Mouse (Mus musculus) neural tube, embryonic 13.5 days (tissue): ENCODE measurements around the gene Terf2ip. TPM values are rescaled to one million over a fixed set of nuclear protein-coding genes. Genes with fewer than 3 reads are reported as not detected.

Source experiments
- ATAC-seq: fragments of 200-750 bp; cut with Nextera tagmentation; 2 replicates; pipeline ENCODE4 v1.8.0; 2017; ENCODE audit warnings: low read depth, mild to moderate bottlenecking, moderate TSS enrichment, moderate library complexity
- H3K27ac ChIP-seq: fragments of 300-500 bp; sonication (generic); replicated peaks from 2 replicates; pipeline ENCODE4 v1.5.1; 2015; ENCODE audit warnings: moderate library complexity, mild to moderate bottlenecking, inconsistent platforms
- H3K27me3 ChIP-seq: fragments of 300-500 bp; sonication (generic); 2 replicates; pipeline ENCODE4 v1.6.1; 2015; ENCODE audit warnings: mild to moderate bottlenecking, inconsistent platforms
- H3K36me3 ChIP-seq: fragments of 300-500 bp; sonication (generic); 2 replicates; pipeline ENCODE4 v1.6.1; 2015; ENCODE audit warnings: mild to moderate bottlenecking, inconsistent platforms
- H3K4me1 ChIP-seq: fragments of 300-500 bp; sonication (generic); replicated peaks from 2 replicates; pipeline ENCODE4 v1.6.1; 2015; ENCODE audit warnings: inconsistent platforms
- H3K4me2 ChIP-seq: fragments of 300-500 bp; sonication (generic); 2 replicates; pipeline ENCODE4 v1.6.1; 2015; ENCODE audit warnings: inconsistent platforms, mild to moderate bottlenecking, moderate library complexity
- H3K4me3 ChIP-seq: fragments of 300-500 bp; sonication (generic); 2 replicates; pipeline ENCODE4 v1.5.1; 2015; ENCODE audit warnings: mild to moderate bottlenecking, inconsistent platforms
- H3K9ac ChIP-seq: fragments of 300-500 bp; sonication (generic); 2 replicates; pipeline ENCODE4 v1.6.1; 2015; ENCODE audit warnings: moderate library complexity, mild to moderate bottlenecking, inconsistent platforms
- H3K9me3 ChIP-seq: fragments of 300-500 bp; sonication (generic); 2 replicates; pipeline ENCODE4 v1.6.1; 2016; ENCODE audit warnings: inconsistent platforms
- WGBS: fragments of 180-500 bp; shearing (Covaris S2); methylation state at CpG from one replicate; pipeline ENCODE4 v1.1.7; 2015; 5-methylcytosine and 5-hydroxymethylcytosine counted together
- polyA plus RNA-seq: library from polyadenylated mRNA; unstranded; fragments of >200 nt; fragmentation: Nextera tagmentation; extraction: Ambion mirVana; gene quantifications from 2 replicates; pipeline ENCODE4 v1.2.1, GENCODE M21; 2015

Terf2ip gene
- polyA plus RNA-seq, 1 experiment from 2014 or later = 55.8 TPM

DNA sequence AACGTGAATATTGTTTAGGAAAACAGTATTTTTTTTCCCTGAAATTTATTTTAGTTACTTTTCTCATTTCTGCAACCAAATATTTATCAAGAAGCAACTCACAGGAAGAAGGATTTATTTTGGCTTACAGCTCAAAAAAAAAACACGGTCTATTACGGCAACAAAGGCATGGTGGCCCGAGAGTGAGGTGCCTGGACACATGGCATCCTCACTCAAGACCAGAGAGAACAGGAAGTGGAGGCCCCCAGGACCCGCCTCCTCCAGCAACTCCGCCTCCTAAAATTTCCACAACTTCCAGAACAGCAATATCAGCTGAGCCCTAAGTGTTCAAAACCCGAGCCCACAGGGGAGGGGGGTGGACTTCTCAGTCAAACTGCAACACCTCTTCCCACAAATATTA lies 18.3 kb downstream of the Terf2ip start:
- Histone ChIP-seq H3K27ac (no peak overlapping the region), H3K27me3 (no peaks in the 10 kb centered on the region), H3K4me3 (no peak overlapping the region), H3K4me2 (no peak overlapping the region), H3K9me3 (no peaks in the 10 kb centered on the region), H3K36me3 (no peaks in the 10 kb centered on the region), H3K4me1 (no peaks in the 10 kb centered on the region), H3K9ac (no peak overlapping the region)
- 86% methylated on average over 7 of the region's 7 CpGs for WGBS
- no peak for ATAC-seq

DNA sequence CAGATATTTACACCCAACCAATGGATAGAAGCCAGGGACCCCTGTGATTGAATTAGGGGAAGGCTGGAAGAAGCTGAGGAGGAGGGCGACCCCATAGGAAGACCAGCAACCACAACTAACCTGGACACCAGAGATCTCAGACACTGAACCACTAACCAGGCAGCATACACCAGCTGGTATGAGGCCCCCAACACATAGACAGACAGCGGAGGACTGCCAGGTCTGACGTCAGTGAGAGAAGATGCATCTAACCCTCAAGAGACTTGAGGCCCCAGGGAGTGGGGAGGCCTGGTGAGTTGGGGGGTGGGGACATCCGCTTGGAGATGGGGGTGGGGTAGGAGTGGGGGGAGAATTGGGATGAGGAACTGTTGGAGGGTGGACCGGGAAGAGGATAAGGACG lies 19.5 kb downstream of the Terf2ip start:
- Histone ChIP-seq H3K27me3 (no peaks in the 10 kb centered on the region), H3K4me2 (no peak overlapping the region), H3K4me1 (no peaks in the 10 kb centered on the region), H3K4me3 (no peak overlapping the region), H3K36me3 (no peaks in the 10 kb centered on the region), H3K9me3 (no peaks in the 10 kb centered on the region), H3K9ac (no peak overlapping the region), H3K27ac (no peak overlapping the region)
- ATAC-seq = no peak
- 64% methylated on average over 6 of the region's 6 CpGs for WGBS

DNA sequence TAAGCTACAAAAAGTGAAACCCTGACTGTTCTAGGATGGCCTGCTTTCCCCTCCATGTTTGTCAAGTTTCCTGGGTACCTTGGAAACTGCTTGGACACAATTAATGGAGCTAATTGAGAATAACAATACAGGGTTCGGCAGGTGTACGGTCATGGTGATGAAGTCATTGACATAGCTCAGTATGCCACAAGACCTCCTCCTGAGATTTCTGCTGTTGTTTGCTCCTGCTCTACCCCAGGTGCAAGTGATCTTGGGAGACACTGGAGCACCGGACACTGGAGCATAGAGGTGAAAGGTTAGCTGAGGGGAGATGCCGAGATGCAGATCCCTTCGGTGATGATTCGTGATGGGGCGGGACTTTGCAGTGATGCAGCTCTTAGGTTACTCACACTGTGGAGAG lies 21.9 kb downstream of the Terf2ip start:
- Histone ChIP-seq H3K27ac (no peak overlapping the region), H3K4me1 (no peaks in the 10 kb centered on the region), H3K36me3 (no peaks in the 10 kb centered on the region), H3K9ac (no peak overlapping the region), H3K9me3 (no peaks in the 10 kb centered on the region), H3K27me3 (no peaks in the 10 kb centered on the region), H3K4me3 (no peak overlapping the region), H3K4me2 (no peak overlapping the region)
- 48% methylated on average over 7 of the region's 7 CpGs for WGBS
- ATAC-seq = no peak

DNA sequence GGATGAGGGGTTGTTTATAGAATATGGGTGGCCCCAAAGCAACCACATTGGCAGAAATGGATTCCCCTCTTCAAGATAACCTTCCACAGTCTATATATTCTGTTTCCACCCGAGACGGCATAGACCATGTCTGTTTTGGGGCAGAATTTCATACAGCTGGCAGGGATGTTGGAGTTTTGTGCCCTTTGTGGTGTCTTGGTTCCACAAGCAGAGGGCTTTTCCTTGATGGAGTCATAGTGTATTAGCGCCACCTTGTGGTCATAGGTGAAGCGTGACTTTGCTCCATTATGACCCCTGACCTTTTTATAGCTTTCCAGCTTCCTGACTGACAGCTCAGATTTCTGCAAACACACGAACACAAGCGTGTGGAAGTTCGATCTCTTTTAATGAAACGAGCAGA lies 23.4 kb downstream of the Terf2ip start:
- H3K9ac ChIP-seq = no peak overlapping the region
- H3K27ac ChIP-seq = no peak overlapping the region
- H3K36me3 ChIP-seq = no peaks in the 10 kb centered on the region
- ATAC-seq = no peak
- H3K4me1 ChIP-seq = no peaks in the 10 kb centered on the region
- no peaks in the 10 kb centered on the region for H3K27me3 ChIP-seq
- H3K9me3 ChIP-seq = no peaks in the 10 kb centered on the region
- no peak overlapping the region for H3K4me3 ChIP-seq
- WGBS = 17% methylated on average over 8 of the region's 8 CpGs
- H3K4me2 ChIP-seq = no peak overlapping the region

DNA sequence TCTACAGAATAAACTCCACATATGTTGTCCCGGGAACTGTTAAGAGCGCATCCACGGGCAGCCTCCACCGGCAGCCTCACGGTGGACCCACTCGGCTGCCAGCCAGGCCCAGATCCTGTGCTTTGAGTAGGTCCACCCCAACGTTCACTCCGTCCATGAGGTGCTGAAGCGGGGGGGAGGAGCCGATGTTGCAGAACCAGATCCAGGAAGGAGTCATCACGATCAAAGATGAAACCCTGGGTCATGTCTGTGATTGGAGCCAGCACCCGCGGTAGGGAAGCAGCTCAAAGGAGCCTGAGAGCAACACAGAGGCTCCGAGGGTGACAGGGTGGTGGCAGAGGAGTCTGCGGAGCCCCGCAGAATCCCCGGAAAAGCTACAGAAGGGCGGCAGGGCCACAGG lies 26.3 kb downstream of the Terf2ip start:
- Histone ChIP-seq H3K4me2 (no peak overlapping the region), H3K27me3 (no peaks in the 10 kb centered on the region), H3K36me3 (no peaks in the 10 kb centered on the region), H3K9me3 (no peaks in the 10 kb centered on the region), H3K4me3 (no peak overlapping the region), H3K4me1 (no peaks in the 10 kb centered on the region), H3K27ac (no peak overlapping the region), H3K9ac (no peak overlapping the region)
- 85% methylated on average over 18 of the region's 18 CpGs for WGBS
- no peak for ATAC-seq

DNA sequence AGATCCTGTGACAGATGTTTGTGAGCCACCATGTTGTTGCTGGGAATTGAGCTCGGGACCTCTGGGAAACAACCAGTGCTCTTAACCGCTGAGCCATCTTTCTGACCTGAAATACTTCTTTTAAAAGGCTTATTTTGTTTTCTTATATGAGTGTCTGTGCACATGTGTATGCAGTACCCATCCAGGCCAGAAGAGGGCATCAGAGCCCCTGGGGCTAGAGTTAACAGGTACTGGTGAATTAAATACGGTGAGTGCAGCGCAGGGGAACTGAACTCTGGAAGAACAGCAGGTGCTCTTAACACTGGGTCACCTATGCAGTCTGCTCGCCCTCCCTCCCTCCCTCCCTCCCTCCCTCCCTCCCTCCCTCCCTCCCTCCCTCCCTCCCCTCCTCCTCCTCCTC lies 34.0 kb downstream of the Terf2ip start:
- Histone ChIP-seq H3K4me3 (no peak overlapping the region), H3K36me3 (no peaks in the 10 kb centered on the region), H3K27ac (no peak overlapping the region), H3K9me3 (no peaks in the 10 kb centered on the region), H3K4me2 (no peak overlapping the region), H3K9ac (no peak overlapping the region), H3K27me3 (no peaks in the 10 kb centered on the region), H3K4me1 (no peaks in the 10 kb centered on the region)
- WGBS = 86% methylated on average over 5 of the region's 5 CpGs
- no peak for ATAC-seq

DNA sequence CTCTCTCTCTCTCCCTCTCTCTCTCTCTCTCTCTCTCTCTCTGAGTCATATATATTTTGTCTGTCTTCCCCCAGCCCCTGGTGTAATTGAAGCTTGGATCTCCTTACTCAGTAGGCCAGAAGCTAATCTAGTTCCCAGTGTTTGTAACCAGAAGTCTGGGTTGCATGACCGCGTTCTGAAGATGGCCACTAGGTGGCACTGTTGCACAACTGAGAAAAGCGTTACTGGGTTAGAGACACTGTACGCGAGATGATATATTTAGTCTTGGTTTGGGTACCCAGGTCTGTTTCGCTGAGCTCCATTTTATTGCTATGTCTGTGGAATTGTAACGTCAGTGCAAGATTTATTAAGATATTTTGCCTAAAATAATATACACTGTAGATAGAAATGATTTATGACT lies 34.7 kb downstream of the Terf2ip start:
- Histone ChIP-seq H3K4me1 (no peaks in the 10 kb centered on the region), H3K27me3 (no peaks in the 10 kb centered on the region), H3K9ac (no peak overlapping the region), H3K9me3 (no peaks in the 10 kb centered on the region), H3K36me3 (no peaks in the 10 kb centered on the region), H3K4me2 (no peak overlapping the region), H3K4me3 (no peak overlapping the region), H3K27ac (no peak overlapping the region)
- ATAC-seq = peak; percentile 84
- WGBS = 3% methylated on average over 7 of the region's 7 CpGs

DNA sequence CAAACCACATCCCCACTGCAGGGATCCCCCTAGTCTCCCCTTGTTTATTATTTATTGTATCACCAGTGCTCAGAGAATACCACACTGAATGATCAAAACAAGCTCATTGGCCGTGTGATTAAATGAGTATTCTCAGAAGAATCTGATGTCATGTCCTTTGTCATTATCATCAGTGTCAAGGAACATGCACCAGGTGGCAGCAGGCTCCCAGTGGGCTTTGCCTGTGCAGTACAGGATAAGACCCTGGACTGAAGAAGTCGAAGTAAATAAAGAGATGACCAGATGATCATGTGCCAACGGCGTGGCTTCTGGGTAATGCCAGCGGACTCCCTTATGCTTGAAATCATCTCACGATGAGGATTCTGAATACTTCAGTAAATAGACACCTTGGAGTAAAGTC lies 37.1 kb downstream of the Terf2ip start:
- H3K27ac ChIP-seq = no peak overlapping the region
- no peaks in the 10 kb centered on the region for H3K4me1 ChIP-seq
- no peak overlapping the region for H3K4me3 ChIP-seq
- no peak overlapping the region for H3K9ac ChIP-seq
- ATAC-seq = no peak
- no peaks in the 10 kb centered on the region for H3K27me3 ChIP-seq
- no peak overlapping the region for H3K4me2 ChIP-seq
- no peaks in the 10 kb centered on the region for H3K36me3 ChIP-seq
- 82% methylated on average over 6 of the region's 6 CpGs for WGBS
- H3K9me3 ChIP-seq = no peaks in the 10 kb centered on the region

DNA sequence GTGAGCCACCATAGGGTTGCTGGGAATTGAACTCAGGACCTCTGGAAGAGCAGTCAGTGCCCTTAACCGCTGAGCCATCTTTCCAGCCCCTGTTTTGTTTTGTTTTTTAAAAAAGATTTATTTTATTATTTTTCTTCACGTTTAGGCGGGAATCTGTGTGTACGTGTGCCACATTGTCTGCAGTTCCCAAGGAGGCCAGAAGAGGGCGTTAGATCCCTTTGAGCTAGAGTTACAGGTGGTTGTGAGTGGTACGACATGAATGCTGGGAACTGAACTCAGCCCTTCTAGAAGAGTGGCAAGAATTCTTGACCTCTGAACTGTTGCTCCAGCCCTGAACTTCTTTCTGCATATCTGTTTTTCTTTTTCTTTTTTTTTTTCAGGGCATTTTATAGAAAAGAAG lies 38.8 kb downstream of the Terf2ip start:
- H3K4me1 ChIP-seq = no peaks in the 10 kb centered on the region
- no peak overlapping the region for H3K9ac ChIP-seq
- H3K9me3 ChIP-seq = no peaks in the 10 kb centered on the region
- no peaks in the 10 kb centered on the region for H3K27me3 ChIP-seq
- H3K4me2 ChIP-seq = no peak overlapping the region
- H3K4me3 ChIP-seq = no peak overlapping the region
- no peak for ATAC-seq
- 84% methylated on average over 6 of the region's 6 CpGs for WGBS
- H3K36me3 ChIP-seq = no peaks in the 10 kb centered on the region
- H3K27ac ChIP-seq = no peak overlapping the region

DNA sequence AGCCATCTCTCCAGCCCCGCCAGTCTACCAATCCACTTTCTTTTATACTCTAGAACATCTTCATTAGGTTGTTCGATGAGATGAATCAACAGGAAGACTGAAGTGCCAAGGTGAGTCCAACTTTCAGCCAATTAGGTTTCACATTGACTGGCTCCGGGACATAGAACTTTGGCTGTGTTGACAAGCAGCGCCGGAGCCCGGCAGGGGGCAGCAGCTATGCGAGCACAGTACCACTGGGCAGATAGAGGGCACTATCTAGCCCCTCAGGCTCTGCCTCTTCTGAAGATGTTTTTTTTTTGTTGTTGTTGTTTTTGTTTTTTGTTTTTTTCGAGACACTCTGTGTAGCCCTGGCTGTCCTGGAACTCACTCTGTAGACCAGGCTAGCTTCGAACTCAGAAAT lies 40.3 kb downstream of the Terf2ip start:
- Histone ChIP-seq H3K4me2 (no peak overlapping the region), H3K9ac (no peak overlapping the region), H3K27me3 (no peaks in the 10 kb centered on the region), H3K4me1 (no peaks in the 10 kb centered on the region), H3K4me3 (no peak overlapping the region), H3K36me3 (no peaks in the 10 kb centered on the region), H3K9me3 (no peaks in the 10 kb centered on the region), H3K27ac (no peak overlapping the region)
- WGBS = 80% methylated on average over 9 of the region's 9 CpGs
- no peak for ATAC-seq

DNA sequence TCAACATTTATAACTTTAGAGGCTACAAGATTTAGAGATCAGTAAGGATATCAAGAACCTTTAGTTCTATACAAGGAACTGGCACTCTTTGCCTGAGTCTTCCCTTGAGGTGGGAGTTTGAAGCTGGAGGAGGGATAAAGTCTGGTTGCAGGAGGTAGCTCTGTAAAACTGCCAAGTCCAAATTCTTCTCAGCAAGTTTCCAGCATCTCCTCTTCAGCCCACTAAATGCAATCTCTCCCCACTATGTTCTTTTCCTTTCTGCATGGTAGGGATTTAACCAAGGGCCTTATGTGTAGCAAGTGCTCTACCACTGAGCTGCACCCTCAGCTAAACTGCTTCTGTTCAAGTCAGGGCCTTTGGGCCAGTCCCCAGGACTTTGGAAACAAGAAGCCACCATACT lies 43.3 kb downstream of the Terf2ip start:
- H3K4me1 ChIP-seq = no peaks in the 10 kb centered on the region
- H3K4me2 ChIP-seq = no peak overlapping the region
- H3K9ac ChIP-seq = no peak overlapping the region
- no peak for ATAC-seq
- H3K4me3 ChIP-seq = no peak overlapping the region
- H3K9me3 ChIP-seq = no peaks in the 10 kb centered on the region
- H3K27me3 ChIP-seq = no peaks in the 10 kb centered on the region
- H3K27ac ChIP-seq = no peak overlapping the region
- no peaks in the 10 kb centered on the region for H3K36me3 ChIP-seq

DNA sequence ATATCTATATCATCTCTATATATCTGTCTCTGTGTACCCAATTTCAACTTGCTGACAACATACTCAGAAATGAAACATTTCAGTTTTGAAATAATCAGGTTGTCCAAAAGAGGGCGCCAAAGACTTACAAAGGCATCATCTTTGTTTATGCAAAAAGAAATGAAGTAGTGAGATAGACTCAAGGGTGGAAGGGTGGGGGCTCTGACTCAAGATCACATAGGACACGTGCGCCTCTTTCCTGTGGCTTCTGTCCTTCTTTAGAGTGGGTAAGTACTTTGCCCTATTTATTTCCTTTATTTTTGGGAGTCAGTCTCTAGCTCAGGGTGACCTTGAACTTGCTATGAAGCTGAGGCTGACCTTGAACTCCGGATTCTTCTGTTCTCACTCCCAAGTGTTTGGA lies 50.2 kb downstream of the Terf2ip start:
- H3K9ac ChIP-seq = no peak overlapping the region
- WGBS = 46% methylated on average over 4 of the region's 4 CpGs
- no peak for ATAC-seq

More for the DNA sequence above, 50.2 kb downstream of the Terf2ip start:
- Histone ChIP-seq H3K27ac (no peak overlapping the region), H3K4me2 (no peak overlapping the region), H3K9me3 (no peaks in the 10 kb centered on the region), H3K4me1 (no peaks in the 10 kb centered on the region), H3K36me3 (no peaks in the 10 kb centered on the region), H3K4me3 (no peak overlapping the region), H3K27me3 (no peaks in the 10 kb centered on the region)
